Mouse (Mus musculus): ENCODE data around the gene Gm20708. TPM values are rescaled to one million over a fixed set of nuclear protein-coding genes. Genes with fewer than 3 reads are reported as not detected.

Gene Gm20708
- polyA plus RNA-seq (2012; ENCODE audit: insufficient read depth, insufficient read length, low replicate concordance, missing spikeins): not detected in 2 replicates

GRCm38 (mm10) chr11:117809407-117810311, at the start of gene Gm20708, which contains the start of gene Syngr2:
TSS of gene Gm20708 (plus strand) at chr11:117809668.
TSS of gene Syngr2 (plus strand) at chr11:117809668.
- WGBS: 1% methylated on average over 75 of the region's 75 CpGs
- no peak within 1 kb of the TSS for H3K27ac ChIP-seq (ENCODE audit: insufficient read depth, low read depth, low read length)
- no peak for TF ChIP-seq POLR2A (IDR thresholded peaks at IDR 0.05; ENCODE audit: insufficient read depth, low read depth, low read length)
- TF ChIP-seq CTCF (IDR thresholded peaks at IDR 0.05; ENCODE audit: insufficient read depth, low read depth, low read length): no peak
- H3K4me3 ChIP-seq (ENCODE audit: insufficient read depth, low read depth, low read length): peak within 1 kb of the TSS; percentile 55
- H3K4me1 ChIP-seq (ENCODE audit: control insufficient read depth, insufficient read depth, low read length): peaks cover 16% of the 10 kb centered on the region

GRCm38 (mm10) chr11:117760374-117761119, 48.9 kb upstream of the Gm20708 start:
- no peak overlapping the region for H3K4me3 ChIP-seq (ENCODE audit: insufficient read depth, low read depth, low read length)
- H3K27ac ChIP-seq (ENCODE audit: insufficient read depth, low read depth, low read length): no peak overlapping the region
- TF ChIP-seq CTCF (IDR thresholded peaks at IDR 0.05; ENCODE audit: insufficient read depth, low read depth, low read length): no peak
- no peak for TF ChIP-seq POLR2A (IDR thresholded peaks at IDR 0.05; ENCODE audit: insufficient read depth, low read depth, low read length)
- 81% methylated on average over 26 of the region's 26 CpGs for WGBS
- peaks cover 8% of the 10 kb centered on the region; the same call in 1 of the 2 replicates for H3K4me1 ChIP-seq (ENCODE audit: control insufficient read depth, insufficient read depth, low read length)

GRCm38 (mm10) chr11:117761801-117762200, 47.7 kb upstream of the Gm20708 start:
- WGBS: 91% methylated on average over 13 of the region's 13 CpGs

GRCm38 (mm10) chr11:117762246-117762645, 47.2 kb upstream of the Gm20708 start:
- Histone ChIP-seq H3K4me1 (ENCODE audit: control insufficient read depth, insufficient read depth, low read length) (peaks cover 8% of the 10 kb centered on the region; the same call in 1 of the 2 replicates), H3K27ac (ENCODE audit: insufficient read depth, low read depth, low read length) (no peak overlapping the region), H3K4me3 (ENCODE audit: insufficient read depth, low read depth, low read length) (no peak overlapping the region)
- TF ChIP-seq CTCF (IDR thresholded peaks at IDR 0.05; ENCODE audit: insufficient read depth, low read depth, low read length): no peak
- 65% methylated on average over 12 of the region's 12 CpGs for WGBS

More at GRCm38 (mm10) chr11:117761801-117762200, 47.7 kb upstream of the Gm20708 start:
- no peak for TF ChIP-seq POLR2A (IDR thresholded peaks at IDR 0.05; ENCODE audit: insufficient read depth, low read depth, low read length)
- no peak for TF ChIP-seq CTCF (IDR thresholded peaks at IDR 0.05; ENCODE audit: insufficient read depth, low read depth, low read length)
- H3K4me3 ChIP-seq (ENCODE audit: insufficient read depth, low read depth, low read length): no peak overlapping the region
- peaks cover 8% of the 10 kb centered on the region; the same call in 1 of the 2 replicates for H3K4me1 ChIP-seq (ENCODE audit: control insufficient read depth, insufficient read depth, low read length)
- H3K27ac ChIP-seq (ENCODE audit: insufficient read depth, low read depth, low read length): no peak overlapping the region

- no peak for TF ChIP-seq CTCF (IDR thresholded peaks at IDR 0.05; ENCODE audit: insufficient read depth, low read depth, low read length)
- TF ChIP-seq POLR2A (IDR thresholded peaks at IDR 0.05; ENCODE audit: insufficient read depth, low read depth, low read length): no peak
- 92% methylated on average over 9 of the region's 9 CpGs for WGBS
- peaks cover 8% of the 10 kb centered on the region for H3K4me1 ChIP-seq (ENCODE audit: control insufficient read depth, insufficient read depth, low read length)
- H3K27ac ChIP-seq (ENCODE audit: insufficient read depth, low read depth, low read length): no peak overlapping the region
- no peak overlapping the region for H3K4me3 ChIP-seq (ENCODE audit: insufficient read depth, low read depth, low read length)
Measured at GRCm38 (mm10) chr11:117764319-117764718, 45.1 kb upstream of the Gm20708 start.

GRCm38 (mm10) chr11:117765361-117765760, 44.1 kb upstream of the Gm20708 start:
- peaks cover 6% of the 10 kb centered on the region for H3K4me1 ChIP-seq (ENCODE audit: control insufficient read depth, insufficient read depth, low read length)
- no peak overlapping the region for H3K4me3 ChIP-seq (ENCODE audit: insufficient read depth, low read depth, low read length)
- no peak overlapping the region for H3K27ac ChIP-seq (ENCODE audit: insufficient read depth, low read depth, low read length)
- TF ChIP-seq CTCF (IDR thresholded peaks at IDR 0.05; ENCODE audit: insufficient read depth, low read depth, low read length): no peak
- TF ChIP-seq POLR2A (IDR thresholded peaks at IDR 0.05; ENCODE audit: insufficient read depth, low read depth, low read length): no peak
- WGBS: 90% methylated on average over 5 of the region's 5 CpGs

- WGBS: 78% methylated on average over 3 of the region's 3 CpGs
- no peak for TF ChIP-seq POLR2A (IDR thresholded peaks at IDR 0.05; ENCODE audit: insufficient read depth, low read depth, low read length)
- TF ChIP-seq CTCF (IDR thresholded peaks at IDR 0.05; ENCODE audit: insufficient read depth, low read depth, low read length): no peak
- Histone ChIP-seq H3K4me1 (ENCODE audit: control insufficient read depth, insufficient read depth, low read length) (peaks cover 2% of the 10 kb centered on the region), H3K4me3 (ENCODE audit: insufficient read depth, low read depth, low read length) (no peak overlapping the region), H3K27ac (ENCODE audit: insufficient read depth, low read depth, low read length) (no peak overlapping the region)
Measured at GRCm38 (mm10) chr11:117766275-117766674, 43.2 kb upstream of the Gm20708 start.

GRCm38 (mm10) chr11:117768725-117769682, 40.5 kb upstream of the Gm20708 start:
- no peak overlapping the region for H3K27ac ChIP-seq (ENCODE audit: insufficient read depth, low read depth, low read length)
- H3K4me1 ChIP-seq (ENCODE audit: control insufficient read depth, insufficient read depth, low read length): no peaks in the 10 kb centered on the region; the same call in 1 of the 2 replicates
- no peak for TF ChIP-seq CTCF (IDR thresholded peaks at IDR 0.05; ENCODE audit: insufficient read depth, low read depth, low read length)
- TF ChIP-seq POLR2A (IDR thresholded peaks at IDR 0.05; ENCODE audit: insufficient read depth, low read depth, low read length): no peak
- no peak overlapping the region for H3K4me3 ChIP-seq (ENCODE audit: insufficient read depth, low read depth, low read length)
- WGBS: 57% methylated on average over 20 of the region's 20 CpGs
